Mouse (Mus musculus) cortical plate, adult 2 months (tissue): ENCODE data around the gene Pde8b.

ENCODE experiments used
- CTCF ChIP-seq: fragments of 200-500 bp; IDR thresholded peaks from 2 replicates; pipeline ENCODE4 v1.5.1; 2011; ENCODE audit warnings: mild to moderate bottlenecking, control low read depth, low read length; ENCODE audit not compliant: insufficient read depth; ENCODE audit errors: extremely low read depth
- POLR2A ChIP-seq: fragments of 200-500 bp; IDR thresholded peaks from 2 replicates; pipeline ENCODE4 v1.6.1; 2011; ENCODE audit warnings: mild to moderate bottlenecking, low read length, control low read depth; ENCODE audit not compliant: insufficient read depth; ENCODE audit errors: extremely low read depth

GRCm38 (mm10) chr13:95187153-95187665 is 62.9 kb downstream of the Pde8b start:
- no peak for TF ChIP-seq CTCF
- TF ChIP-seq POLR2A: no peak
